20 mouse cellular contexts compared by ENCODE assay signal in genomic region chr4:142235426-142235825, GRCm38 (mm10). TPM values are rescaled to one million over a fixed set of nuclear protein-coding genes. Genes with fewer than 3 reads are reported as not detected.
DNase-seq lines count a peak whose midpoint lies in the region; ATAC-seq and TF ChIP-seq lines count a peak whose summit lies in the region.
"Had no signal": no experiment of that assay in that cellular context is flagged by ENCODE, and none has a peak within 500 bp of the region (broad histone marks: within the 10 kb centered on the region; RNA-seq: fewer than 3 reads in every experiment).

No protein-coding gene starts in this region.

- H3K4me1 ChIP-seq in lung, adult 2 months (ENCODE audit: control insufficient read depth, insufficient read depth, low read length): peaks cover 18% of the 10 kb centered on the region
- peaks cover 19% of the 10 kb centered on the region; the same call in 1 of the 2 replicates for H3K4me1 ChIP-seq in lung, embryonic 14.5 days (ENCODE audit: insufficient read depth)

- TF ChIP-seq POLR2A in lung, adult 2 months (IDR thresholded peaks at IDR 0.05; ENCODE audit: borderline replicate concordance, extremely low read depth, low read depth, low read length): no peak

- peak; percentile 46 to 69 for DNase-seq in lung, adult 18-20 months
- no peak for DNase-seq in lung, adult 2 months
- DNase-seq in lung, embryonic 14.5 days: peak; percentile 50
- peak; percentile 74 for DNase-seq in lung, postnatal 36 days
- no peak for DNase-seq in frontal cortex, postnatal 14 days (ENCODE audit: low spot score in 2 of 2)
- DNase-seq in layer of hippocampus, postnatal 10 days (ENCODE audit: low spot score in 2 of 2): no peak
- DNase-seq in adrenal gland, postnatal 10 days: no peak
- DNase-seq: adrenal gland, postnatal 25 days; B cell, adult 2 months; cerebellum, adult 11 months; cerebellum, postnatal 14 days; kidney, adult 9 months; kidney, postnatal 4 days; thymus, postnatal 36 days had no signal

- ATAC-seq in lung, embryonic 14.5 days (ENCODE audit: insufficient read depth): no peak
- ATAC-seq: activated CD4-positive, CD25-positive, alpha-beta regulatory T cell, adult 4 months; forebrain, embryonic 15.5 days; hindbrain, postnatal 0 days; midbrain, embryonic 15.5 days had no signal

- peak overlapping the region; percentile 20; the same call in 1 of the 2 replicates for H3K27ac ChIP-seq in lung, embryonic 14.5 days (ENCODE audit: low read depth)
- H3K27ac ChIP-seq: forebrain, embryonic 15.5 days; hindbrain, embryonic 10.5 days; hindbrain, postnatal 0 days; midbrain, embryonic 15.5 days; neural tube, embryonic 15.5 days had no signal

- TF ChIP-seq CTCF in lung, adult 2 months (IDR thresholded peaks at IDR 0.05; ENCODE audit: insufficient read depth, low read length): no peak
- no peak for TF ChIP-seq CTCF in lung, embryonic 14.5 days (IDR thresholded peaks at IDR 0.05; ENCODE audit: low read depth)

- no peak overlapping the region for H3K4me3 ChIP-seq in lung, adult 2 months (replicated peaks; ENCODE audit: extremely low read depth, low read depth, low read length)
- H3K4me3 ChIP-seq in lung, embryonic 14.5 days (ENCODE audit: low read depth, low read length): no peak overlapping the region
- H3K4me3 ChIP-seq: forebrain, embryonic 15.5 days; hindbrain, embryonic 10.5 days; midbrain, embryonic 15.5 days; neural tube, embryonic 15.5 days had no signal

- H3K27me3 ChIP-seq in lung, embryonic 14.5 days (ENCODE audit: insufficient read depth, low read length): no peaks in the 10 kb centered on the region
- H3K27me3 ChIP-seq: forebrain, embryonic 15.5 days had no signal

- H3K9me3 ChIP-seq in lung, embryonic 14.5 days (ENCODE audit: low read depth, low read length): no peaks in the 10 kb centered on the region
- H3K9me3 ChIP-seq: forebrain, embryonic 15.5 days; hindbrain, embryonic 10.5 days; midbrain, embryonic 15.5 days; neural tube, embryonic 15.5 days had no signal

- WGBS in lung, adult 2 months: 65% methylated on average over 11 of the region's 11 CpGs
- WGBS in lung, embryonic 14.5 days: 65% methylated on average over 11 of the region's 11 CpGs

- no peak overlapping the region for H3K9ac ChIP-seq in lung, embryonic 14.5 days
- H3K9ac ChIP-seq: forebrain, embryonic 15.5 days; midbrain, embryonic 15.5 days; neural tube, embryonic 15.5 days had no signal

- H3K36me3 ChIP-seq in lung, embryonic 14.5 days (ENCODE audit: insufficient read depth): no peaks in the 10 kb centered on the region
- H3K36me3 ChIP-seq: forebrain, embryonic 15.5 days; hindbrain, embryonic 10.5 days; midbrain, embryonic 15.5 days; neural tube, embryonic 15.5 days had no signal

- 0 out of 2 replicates have a peak overlapping the region, but pooled peaks have one; percentile 10 for H3K4me2 ChIP-seq in lung, embryonic 14.5 days
- H3K4me2 ChIP-seq: forebrain, embryonic 15.5 days; midbrain, embryonic 15.5 days; neural tube, embryonic 15.5 days had no signal

RNA-seq across cellular contexts. Expression of gene Kazn, which starts 3.8 kb away (rescaled TPM):
- 43.2 and 46.1 TPM in 2 replicates for polyA plus RNA-seq in lung, adult 2 months (2012; rRNA removed)
- polyA plus RNA-seq in lung, embryonic 14.5 days (2014; fragmentation: Nextera tagmentation; extraction: Ambion mirVana): 12.8 and 14.1 TPM in 2 replicates
- 10 to 100 TPM; 40.3 to 52.8 TPM for total RNA-seq in layer of hippocampus, postnatal 10 days (2021)
- total RNA-seq in adrenal gland, postnatal 10 days (2021): 10 to 100 TPM; 17.0 to 23.0 TPM
- polyA plus RNA-seq: activated CD4-positive, CD25-positive, alpha-beta regulatory T cell, adult 4 months had no signal

Comparison
In these comparisons a context has a peak if more than half of its experiments do, and no peak if none do; other contexts are left out.
1. DNase-seq: peak in lung, adult 18-20 months (2 of 2), lung, embryonic 14.5 days (single experiment) and lung, postnatal 36 days (single experiment); none in lung, adult 2 months (single experiment), frontal cortex, postnatal 14 days (0 of 2), layer of hippocampus, postnatal 10 days (0 of 2) and adrenal gland, postnatal 10 days (single experiment).